Mouse (Mus musculus): Measurements from ENCODE around the gene Dpm1. TPM values are rescaled to one million over a fixed set of nuclear protein-coding genes. Genes with fewer than 3 reads are reported as not detected.

The Dpm1 gene
- polyA plus RNA-seq, 1 experiment from 2014 or later = 85.3 TPM

Small RNA genes lying within 50 kb of the gene (microRNA-seq; reads per million reads assigned to microRNA genes)
- not detected for gene Gm24561

Other genes starting within 250 kb of the Dpm1 start
- gene Ripor3, start 220.0 kb downstream of the Dpm1 start, polyA plus RNA-seq (2015; fragmentation: Nextera tagmentation; extraction: Ambion mirVana) = 2.6 and 2.8 TPM in 2 replicates
- 2.7 and 3.7 TPM in 2 replicates for gene Pard6b, start 149.6 kb downstream of the Dpm1 start, polyA plus RNA-seq (2015; fragmentation: Nextera tagmentation; extraction: Ambion mirVana)
- gene Adnp, start 23.5 kb downstream of the Dpm1 start, polyA plus RNA-seq (2015; fragmentation: Nextera tagmentation; extraction: Ambion mirVana) = 3.1 and 4.1 TPM in 2 replicates
- gene Gm20716, start 227 bp downstream of the Dpm1 start, polyA plus RNA-seq (2015; fragmentation: Nextera tagmentation; extraction: Ambion mirVana) = 24.5 and 27.1 TPM in 2 replicates
- 6.7 and 7.0 TPM in 2 replicates for gene Mocs3, start within 50 bp of the Dpm1 start, polyA plus RNA-seq (2015; fragmentation: Nextera tagmentation; extraction: Ambion mirVana)
- gene Kcng1, start 51.1 kb upstream of the Dpm1 start, polyA plus RNA-seq (2015; fragmentation: Nextera tagmentation; extraction: Ambion mirVana) = 1.3 and 1.8 TPM in 2 replicates

Measured in limb, embryonic 13.5 days (tissue).